Mouse (Mus musculus) induced T-regulatory cell, adult 2 months (primary cell): ENCODE data around the gene AC124108.1.

Experiments used
- DNase-seq: peaks from one replicate; pipeline ENCODE4 v3.0.0-alpha.2; 2012; ENCODE audit warnings: low read depth

Gene AC124108.1

DNA sequence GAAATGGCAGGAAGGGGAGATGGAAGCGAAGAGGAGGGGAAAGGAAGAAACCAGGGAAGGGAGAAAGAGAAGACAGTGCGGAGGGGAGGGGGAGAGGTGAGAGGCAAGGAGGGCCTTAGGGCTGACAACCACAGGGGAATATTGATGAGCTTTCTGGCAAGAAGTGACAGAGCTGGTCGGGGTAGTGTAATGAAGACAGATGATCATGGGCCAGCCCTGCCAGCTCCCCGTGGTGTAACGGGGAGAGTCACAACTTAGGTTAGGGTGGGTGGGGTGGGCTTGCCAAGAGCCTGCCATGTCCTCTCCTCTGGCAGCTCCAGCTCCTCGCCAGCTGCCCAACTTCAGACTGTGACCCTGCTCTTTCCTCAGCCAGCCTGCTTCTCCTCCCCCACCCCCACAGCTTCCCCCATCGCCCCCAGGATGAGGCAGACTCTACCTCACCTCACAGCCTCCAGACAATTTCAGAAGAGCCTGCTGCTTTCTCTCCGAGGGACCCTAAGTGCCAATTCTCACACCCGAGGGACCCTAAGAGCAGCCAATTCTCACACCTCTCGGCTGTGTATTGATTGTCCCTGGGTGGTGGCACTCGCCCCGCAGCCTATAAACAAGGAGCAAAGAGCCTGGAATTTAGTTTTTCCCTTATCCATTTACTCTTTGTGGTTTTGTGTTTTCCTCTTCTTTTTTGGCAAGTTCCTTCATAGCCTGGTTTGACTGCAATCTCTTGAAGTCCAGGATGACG, 26.3 kb upstream of the AC124108.1 start:
- DNase-seq = no peak

DNA sequence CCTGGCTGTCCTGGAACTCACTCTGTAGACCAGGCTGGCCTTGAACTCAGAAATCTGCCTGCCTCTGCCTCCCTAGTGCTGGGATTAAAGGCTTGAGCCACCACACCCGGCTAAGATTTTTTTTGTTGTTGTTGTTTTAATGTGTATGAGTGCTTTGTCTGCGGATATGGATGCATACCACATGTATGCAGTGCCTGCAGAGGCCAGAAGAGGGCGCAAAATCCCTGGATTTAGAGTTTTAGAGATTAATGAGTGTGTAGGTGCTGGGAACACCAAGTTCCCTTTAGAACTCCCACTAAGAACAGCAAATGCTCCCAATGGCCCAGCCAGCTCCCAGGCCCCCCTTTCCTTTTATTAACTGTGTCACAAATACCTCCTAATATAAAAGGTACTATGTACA, 25.4 kb upstream of the AC124108.1 start:
- peak; percentile 57 for DNase-seq

GRCm38 (mm10) chr1:132168115-132168767, 23.0 kb upstream of the AC124108.1 start:
- peak; percentile 16 for DNase-seq

DNA sequence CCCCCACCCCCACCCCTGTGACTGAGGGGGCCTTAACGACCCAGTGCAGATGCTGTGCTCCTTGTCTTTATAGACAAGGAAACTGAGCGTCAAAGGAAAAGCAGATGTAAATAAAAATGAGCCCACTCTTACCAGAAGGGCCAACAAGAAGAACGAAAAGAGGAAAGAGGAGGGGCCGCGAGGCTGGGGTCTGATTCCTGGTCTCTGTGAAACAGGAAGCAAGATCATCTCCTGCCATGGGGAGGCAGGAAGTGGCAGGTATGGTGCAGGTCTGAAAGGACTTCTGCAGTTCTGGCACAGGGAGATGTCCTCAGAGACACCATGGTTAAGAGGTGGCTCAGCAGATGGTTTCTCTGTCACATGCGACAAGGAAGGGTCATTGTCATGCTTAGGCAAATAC, 20.6 kb upstream of the AC124108.1 start:
- DNase-seq = no peak

DNA sequence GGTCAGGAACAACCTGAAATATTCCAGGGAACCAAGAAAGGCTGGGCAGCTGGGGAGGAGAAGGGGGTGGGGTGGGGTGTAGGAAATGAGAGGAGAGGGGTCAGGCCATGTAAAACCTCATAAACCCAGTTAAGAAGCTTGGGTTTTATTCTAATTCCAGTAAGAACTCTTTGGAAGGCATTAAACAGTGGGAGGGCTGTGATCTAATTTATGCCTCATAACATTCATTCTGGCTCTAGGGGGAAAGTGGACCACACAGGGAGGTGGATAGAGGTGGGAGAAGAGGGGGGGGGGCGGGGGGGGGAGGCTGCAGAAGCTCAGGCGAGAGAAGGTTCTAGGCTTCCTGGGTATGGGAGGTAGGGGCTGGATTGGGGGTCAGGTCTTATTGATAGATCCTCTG, 19.6 kb upstream of the AC124108.1 start:
- no peak for DNase-seq

DNA sequence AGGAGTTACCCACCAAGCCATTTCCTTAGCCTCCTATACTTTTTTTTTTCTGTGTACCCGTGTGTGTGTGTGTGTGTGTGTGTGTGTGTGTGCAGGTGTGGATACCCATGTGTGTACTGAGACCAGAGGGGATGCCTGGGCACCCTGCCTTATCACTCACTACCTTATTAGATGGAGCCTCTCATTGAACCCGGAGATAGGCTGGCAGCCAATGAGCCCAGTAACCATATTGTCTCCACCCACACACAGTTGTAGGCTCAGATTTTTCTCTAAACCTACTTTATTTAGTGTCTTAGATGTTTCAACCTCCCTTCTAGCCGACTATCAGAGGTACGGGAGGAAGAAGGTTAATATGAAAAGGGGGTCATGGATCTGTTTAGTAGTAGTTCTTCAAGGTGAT, 5.0 kb upstream of the AC124108.1 start:
- DNase-seq = no peak

GRCm38 (mm10) chr1:132188442-132189066, 2.7 kb upstream of the AC124108.1 start:
- no peak for DNase-seq

DNA sequence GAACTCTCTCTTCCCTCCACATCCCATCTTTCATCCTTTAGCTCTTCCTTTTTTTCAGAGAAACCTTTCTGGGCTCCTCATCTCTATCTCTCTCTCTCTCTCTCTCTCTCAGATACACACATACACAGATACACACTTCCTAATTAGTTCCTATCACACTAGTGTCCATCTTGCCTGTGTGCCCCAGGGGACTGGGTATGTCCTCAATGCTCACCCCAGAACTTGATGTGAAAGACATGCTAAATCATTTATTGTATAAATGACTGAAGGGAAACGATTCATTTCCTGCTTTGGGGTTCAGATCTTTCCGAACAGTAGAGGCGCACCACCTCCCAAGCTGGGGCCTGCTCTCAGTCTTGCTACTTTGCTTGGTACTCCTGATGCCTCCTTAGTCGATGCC, 2.0 kb upstream of the AC124108.1 start:
- no peak for DNase-seq

DNA sequence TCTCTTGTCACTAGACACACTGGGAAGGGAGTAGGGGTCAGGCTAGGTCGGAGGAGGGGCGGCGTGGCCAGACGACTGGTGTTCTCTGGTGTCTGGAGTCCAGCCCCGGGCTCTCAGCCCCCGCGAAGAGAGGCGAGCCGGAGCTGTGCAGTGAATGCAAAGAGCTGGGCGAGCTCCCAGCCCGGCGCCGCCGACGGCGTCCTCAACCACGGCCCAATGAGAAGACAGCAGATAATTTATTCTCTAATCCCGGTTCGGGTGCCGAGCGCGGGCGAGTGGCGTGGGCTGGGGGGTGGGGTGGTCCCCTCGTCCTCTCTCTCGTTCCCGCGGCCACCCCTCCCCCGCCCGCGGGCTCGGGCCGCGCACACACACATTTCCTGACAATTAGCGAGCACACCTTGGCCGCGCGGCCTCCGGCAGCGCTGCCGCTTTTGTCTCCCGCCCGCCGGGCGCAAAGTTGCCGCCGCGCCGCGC, 1.2 kb upstream of the AC124108.1 start:
- no peak for DNase-seq

GRCm38 (mm10) chr1:132190621-132191092, 600 bp upstream of the AC124108.1 start:
- no peak for DNase-seq

DNA sequence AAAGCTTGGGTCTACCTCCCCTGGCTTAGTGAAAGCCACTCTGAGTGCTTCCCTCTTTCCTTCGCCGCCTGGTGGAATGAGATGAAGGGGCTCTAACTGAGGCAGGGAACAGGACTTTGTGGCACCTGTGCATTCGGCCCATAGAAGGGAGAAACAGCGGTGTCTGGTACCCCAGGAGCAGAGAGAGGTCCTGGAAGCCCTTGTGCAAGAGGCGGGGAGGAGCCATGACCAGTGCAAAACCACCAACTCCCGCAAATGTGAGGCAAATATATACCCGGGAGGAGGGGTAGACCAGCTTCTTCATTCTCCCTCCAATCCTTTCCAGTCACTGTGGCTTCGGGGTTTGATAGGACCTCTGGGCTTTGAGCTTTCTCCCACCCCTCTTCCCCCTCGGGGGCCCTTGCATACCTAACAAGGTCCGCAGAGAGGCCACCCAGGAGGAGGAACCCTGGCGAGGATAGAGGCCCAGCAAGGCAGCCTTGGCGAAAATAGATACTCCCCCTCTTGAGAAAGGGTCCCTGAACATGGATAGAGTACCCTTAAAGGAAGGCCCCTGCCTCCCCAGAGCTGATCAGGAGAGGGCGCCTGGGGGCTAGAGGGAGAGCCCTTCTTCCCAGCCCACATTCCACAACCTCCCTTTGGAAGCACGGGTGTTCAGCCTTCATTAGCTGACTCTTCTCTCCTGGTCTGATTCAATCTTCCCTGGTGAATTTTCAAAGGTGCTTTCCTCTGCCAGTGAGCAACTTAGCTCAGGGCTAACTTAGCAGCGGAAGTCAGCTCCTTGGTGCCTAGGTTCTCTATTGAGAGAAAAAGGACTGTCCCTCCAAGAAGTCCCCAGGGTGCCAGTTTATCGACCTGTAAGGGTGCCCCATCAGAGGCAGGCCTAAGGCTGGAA, 776 bp downstream of the AC124108.1 start:
- no peak for DNase-seq

DNA sequence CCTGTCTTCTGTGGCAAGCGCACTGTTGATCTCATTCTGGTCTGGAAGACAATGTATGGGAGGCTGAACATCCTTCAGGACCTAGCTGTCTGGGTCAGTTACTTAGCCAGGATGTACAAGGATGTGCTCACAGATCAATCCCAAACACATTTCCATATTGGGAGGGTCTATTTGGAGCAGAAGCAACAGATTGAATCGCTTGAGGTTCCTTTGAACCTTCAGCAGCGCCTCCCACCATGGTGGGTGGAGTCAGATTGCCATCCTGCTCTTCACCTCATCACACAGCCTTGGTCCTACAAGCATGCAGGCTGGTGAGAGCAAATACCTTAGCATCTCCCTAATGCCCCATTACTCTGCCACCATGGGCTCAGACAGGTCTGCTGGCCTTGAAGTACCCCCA, 2.5 kb downstream of the AC124108.1 start:
- no peak for DNase-seq

DNA sequence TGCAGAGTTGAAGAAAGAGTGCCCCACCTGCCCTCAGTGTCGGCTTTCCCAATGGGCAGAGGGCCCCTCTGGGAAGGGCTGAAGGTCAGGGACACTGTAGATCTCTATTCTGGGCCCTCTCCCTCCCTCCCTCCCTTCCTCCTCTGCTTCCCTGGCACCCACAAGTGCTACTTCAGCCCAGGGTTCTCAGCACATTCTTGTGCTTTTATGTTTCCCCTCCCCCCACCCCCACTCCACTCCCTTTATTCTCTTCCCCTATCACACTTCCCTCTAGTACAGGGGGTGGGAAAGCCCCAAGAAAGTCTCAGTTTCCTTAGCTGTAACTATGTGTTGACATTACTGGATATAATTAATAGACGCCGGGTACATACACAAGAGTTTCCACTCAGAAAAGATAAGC, 3.4 kb downstream of the AC124108.1 start:
- no peak for DNase-seq

GRCm38 (mm10) chr1:132195100-132195499, 3.8 kb downstream of the AC124108.1 start:
- DNase-seq = no peak

DNA sequence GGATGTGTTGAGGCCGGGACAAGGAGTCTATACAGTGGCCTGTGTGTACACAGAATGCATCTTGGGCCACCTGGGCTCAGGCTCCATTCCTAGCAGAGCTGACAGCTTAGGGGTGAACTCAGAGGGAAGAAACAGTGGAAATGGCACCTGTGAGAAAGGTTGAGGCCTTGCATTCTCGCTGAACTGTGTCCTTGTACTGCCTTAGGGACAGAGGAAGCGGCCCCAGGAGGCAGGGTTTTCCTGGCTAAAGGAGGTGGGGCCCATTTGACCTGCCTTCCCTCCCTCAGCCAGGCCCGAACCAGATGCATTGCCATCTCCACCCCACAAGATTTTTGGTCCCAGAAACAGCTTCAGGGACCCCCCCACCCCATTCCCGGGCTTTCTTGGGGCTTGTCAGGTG, 4.4 kb downstream of the AC124108.1 start:
- DNase-seq = no peak

DNA sequence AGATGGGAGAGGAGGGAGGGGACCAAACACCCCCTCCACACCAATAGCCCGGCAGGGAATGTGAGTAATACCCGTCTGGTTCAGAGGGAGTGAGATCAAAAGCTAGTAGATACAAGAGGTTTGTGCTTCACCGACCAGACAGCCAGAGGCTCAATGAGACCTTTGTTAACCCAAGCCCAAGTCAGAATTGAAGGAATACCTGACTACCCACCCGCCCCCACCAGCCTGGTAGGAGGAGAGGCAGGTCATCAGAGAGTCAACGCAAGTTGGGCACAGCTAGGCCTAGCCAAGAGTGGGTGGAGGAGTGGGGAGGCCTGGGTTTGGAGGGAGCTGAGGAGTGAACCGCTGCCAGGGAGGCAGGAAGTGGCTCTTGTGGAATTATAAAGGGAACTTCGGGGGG, 5.1 kb downstream of the AC124108.1 start:
- DNase-seq = no peak

GRCm38 (mm10) chr1:132197666-132198065, 6.4 kb downstream of the AC124108.1 start:
- DNase-seq = no peak

GRCm38 (mm10) chr1:132198401-132199071, 7.3 kb downstream of the AC124108.1 start:
- no peak for DNase-seq

DNA sequence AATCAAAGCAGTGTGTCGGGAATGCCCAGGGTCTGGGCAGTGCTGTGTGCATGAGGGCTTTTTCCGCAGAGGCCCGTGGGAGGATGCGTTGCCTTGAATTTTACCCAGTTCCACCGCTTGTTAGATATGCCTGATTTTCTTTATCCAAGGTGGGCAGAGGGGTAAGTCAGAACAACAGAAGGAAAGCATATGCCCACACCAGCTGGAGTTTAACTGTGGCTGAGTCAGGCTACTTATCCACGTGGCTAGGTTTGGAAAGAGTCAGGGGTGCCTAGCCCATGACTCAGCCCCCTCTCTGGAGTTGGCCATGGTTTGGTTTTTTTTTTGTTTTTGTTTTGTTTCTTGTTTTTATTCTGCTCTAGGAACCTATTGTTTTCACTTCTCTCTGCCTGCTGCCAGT, 8.0 kb downstream of the AC124108.1 start:
- DNase-seq = no peak

GRCm38 (mm10) chr1:132199934-132200333, 8.7 kb downstream of the AC124108.1 start:
- no peak for DNase-seq
